Mouse (Mus musculus) left cerebral cortex, adult 18-20 months (tissue): ENCODE results near the gene Myrf. TPM values are rescaled to one million over a fixed set of nuclear protein-coding genes. Genes with fewer than 3 reads are reported as not detected.
A peak's percentile ranks its signal among the peaks of the same experiment; 100 is the strongest.

ENCODE experiments used
- DNase-seq, 2 experiments: peaks; one replicate each; pipeline ENCODE4 v3.0.0; 2021 to 2022; ENCODE audit warnings: low spot score in 2 of 2, mixed read lengths in 1 of 2
- total RNA-seq, 2 experiments: library from RNA; stranded (reverse); gene quantifications; 2 replicates each; pipeline ENCODE4 v1.2.3; 2021

Myrf gene
- total RNA-seq, 2 experiments from 2014 or later, result 14.1 to 17.2 TPM

DNA sequence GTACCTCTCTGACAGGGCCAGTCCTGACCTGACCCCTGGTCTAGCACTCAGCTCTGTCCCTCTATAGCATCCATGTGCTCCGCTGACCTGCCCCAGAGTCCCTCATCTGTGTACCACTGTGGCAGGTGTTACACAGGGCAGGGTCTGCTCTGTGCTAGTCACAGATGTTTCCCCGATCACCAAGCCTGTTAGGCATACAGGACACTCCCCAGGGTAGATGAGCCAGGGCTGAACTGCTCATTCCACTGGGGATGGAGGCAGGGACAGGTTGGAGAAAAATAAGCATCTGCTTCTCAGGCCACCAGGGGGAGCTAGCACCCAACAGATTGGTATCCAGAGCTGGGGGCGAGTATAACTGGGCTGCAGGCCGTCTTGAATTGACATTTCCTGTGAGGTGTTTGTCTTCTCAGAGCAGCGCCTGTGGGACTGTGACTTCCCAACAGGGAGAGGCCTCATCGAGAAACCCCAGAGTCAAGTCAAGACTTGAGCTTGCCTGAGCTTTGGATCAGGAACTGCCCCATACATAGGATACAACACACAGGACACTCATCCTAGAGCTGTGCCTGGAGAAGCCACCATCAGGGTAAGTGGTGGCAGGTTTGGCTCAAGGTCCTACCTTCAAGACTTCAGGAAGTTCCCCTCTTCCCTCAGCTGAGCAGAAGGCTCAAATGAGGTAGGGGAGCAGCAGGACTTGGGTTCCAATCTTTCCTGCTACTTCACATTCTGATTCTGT is 17.9 kb upstream of the Myrf start:
- DNase-seq, result peak; percentile 84 to 91

DNA sequence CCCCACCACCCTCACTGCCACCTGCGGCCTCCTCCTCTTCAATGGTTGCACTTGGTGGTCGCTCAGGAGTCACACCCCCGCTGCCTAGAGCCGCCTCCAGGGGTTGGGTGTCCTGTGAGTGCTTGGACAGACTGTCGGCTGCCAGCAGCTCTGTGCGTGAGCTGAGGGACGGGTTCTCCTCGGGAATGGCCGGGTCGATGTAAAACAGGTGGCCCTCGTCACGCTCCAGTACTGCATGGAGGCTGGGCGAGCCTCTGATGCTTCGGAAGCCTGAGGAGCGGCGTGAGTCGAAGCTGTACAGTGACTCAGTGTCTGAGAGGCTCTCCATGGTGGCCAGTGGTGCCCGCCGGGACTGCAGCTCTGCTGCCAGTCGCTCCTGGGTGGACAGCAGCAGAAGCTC is 7.6 kb upstream of the Myrf start:
- DNase-seq, result no peak

DNA sequence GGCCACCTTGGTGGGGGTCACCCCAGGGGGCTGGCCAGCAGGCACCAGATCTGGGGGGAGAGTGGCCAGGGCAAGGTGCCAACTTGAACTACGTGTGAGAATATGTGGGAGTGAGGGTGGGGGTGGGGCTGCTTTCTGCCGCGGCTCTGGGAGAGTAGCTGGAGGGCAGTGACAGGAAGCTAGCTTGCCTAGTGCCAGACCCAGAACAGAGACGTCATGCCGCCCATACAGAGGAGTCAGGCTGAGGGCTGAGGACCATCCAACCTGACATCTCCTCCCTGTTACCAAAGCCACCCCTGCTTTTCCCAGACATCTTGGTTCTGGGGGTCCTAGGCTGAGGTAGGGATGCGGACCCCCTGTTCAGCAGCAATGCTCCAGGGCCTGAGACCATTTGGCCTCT is 6.6 kb upstream of the Myrf start:
- DNase-seq, result no peak

DNA sequence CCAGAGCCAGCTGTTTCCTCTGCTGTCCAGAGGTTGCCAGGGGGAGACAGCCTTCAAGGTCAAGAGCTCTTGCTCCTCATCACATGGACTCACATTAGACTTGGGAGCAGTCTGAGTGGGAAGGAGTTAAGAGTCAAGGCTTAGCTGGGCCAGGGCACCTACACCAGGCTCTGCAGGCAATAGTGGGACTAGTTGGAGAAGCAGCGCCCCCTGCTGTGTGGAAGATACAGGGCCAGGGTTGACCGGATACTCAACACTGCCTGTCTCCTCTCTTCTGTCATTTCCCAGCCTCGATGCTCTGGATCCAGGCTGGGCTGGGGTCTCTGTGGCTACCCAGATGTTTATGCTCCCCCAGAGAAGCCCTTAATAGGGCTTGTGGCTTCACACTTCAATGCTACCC is 3.6 kb upstream of the Myrf start:
- DNase-seq, result peak; percentile 47 to 72

DNA sequence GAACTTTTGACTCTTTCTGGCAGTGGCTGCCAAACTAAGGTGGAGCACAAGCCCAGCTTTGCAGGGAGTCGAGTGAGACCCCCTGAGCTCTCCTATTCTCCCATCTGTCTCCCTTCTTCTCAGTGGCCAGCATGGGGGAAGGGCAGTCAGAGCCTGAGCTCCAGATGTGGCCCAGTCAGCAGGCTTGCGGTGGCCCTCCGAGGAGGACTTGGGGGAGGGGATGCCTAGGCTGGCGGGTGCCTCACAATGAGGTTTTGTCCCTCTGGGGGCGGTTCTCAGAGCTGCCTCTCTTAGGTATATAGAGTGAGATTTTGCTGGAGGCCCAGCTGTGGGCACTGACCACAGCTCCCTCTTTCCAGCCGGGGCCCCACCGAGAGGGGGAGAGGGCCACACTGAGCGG is 2.4 kb upstream of the Myrf start:
- DNase-seq, result peak in 1 of 2 experiments; percentile 19

DNA sequence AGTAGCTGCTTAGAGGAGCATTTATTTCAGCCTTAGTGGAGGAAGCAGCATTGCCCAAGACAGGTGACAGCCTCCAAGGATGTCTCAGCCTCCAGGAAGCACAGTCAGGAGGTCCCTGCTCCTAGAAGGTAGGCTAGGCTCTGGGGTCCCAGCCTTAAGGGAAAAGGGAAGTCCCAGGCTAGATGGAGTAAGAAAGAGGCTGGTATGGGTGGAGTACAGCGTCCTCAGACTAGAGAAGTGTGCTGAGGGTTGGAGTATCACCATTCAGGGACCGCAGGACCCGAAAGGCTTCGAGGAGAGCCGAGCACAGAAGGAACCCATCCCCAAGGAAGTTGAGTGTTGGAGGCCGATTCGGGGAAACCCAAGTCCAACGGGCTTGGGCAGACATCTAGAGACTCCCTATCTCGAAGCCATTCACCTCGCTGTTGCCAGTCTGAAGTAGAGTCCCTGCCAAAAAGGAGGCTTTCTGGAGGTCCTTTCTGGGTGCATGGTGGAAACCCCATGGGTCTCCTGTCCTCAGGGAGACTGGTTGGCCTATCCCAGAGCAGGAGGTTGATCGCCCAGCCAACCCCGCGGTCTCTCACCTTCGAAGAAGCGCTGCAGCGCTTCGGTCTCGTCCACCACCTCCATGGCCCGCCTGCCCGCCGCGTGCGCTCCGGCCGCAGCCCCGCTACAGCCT is 434 bp downstream of the Myrf start:
- DNase-seq, result no peak

DNA sequence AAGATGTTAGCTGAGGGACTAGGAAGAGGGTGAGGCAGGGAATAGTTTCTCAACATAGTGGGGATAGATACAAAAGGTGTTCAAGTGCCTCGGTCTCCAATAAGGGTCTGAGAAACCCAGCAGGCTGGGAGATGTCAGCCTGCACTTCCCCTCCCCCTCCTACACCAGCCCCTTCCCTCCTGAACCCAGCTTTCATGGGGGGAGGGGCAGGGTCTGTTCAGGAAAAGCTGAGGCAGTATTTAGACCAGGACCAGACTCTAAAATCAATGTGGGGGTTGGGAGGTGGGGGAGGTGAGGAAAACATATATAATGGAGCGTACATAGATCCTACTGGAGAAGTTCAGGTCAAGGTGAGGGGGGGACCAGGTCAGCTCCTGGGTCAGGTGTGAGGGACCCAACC is 1.1 kb downstream of the Myrf start:
- DNase-seq, result no peak

DNA sequence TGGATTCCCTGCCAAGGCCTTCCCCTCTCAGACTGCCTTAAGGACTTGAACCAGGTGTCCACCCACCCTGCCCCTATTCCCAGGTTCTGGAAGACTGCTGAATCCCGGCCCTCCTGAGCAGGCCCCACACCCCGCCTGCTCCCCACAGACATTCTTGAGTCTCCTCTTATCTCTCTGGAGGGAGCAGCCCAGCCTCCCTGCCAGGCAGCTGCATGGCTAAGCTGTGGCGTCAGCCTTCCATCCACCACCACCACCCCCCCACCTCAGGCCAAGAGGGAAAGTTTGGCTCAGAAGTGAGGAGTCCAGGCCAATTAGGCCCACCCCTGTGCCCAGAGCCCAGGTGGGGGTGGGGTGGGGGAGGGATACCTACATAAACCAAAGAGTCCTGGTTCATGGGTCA is 2.1 kb downstream of the Myrf start:
- DNase-seq, result no peak

DNA sequence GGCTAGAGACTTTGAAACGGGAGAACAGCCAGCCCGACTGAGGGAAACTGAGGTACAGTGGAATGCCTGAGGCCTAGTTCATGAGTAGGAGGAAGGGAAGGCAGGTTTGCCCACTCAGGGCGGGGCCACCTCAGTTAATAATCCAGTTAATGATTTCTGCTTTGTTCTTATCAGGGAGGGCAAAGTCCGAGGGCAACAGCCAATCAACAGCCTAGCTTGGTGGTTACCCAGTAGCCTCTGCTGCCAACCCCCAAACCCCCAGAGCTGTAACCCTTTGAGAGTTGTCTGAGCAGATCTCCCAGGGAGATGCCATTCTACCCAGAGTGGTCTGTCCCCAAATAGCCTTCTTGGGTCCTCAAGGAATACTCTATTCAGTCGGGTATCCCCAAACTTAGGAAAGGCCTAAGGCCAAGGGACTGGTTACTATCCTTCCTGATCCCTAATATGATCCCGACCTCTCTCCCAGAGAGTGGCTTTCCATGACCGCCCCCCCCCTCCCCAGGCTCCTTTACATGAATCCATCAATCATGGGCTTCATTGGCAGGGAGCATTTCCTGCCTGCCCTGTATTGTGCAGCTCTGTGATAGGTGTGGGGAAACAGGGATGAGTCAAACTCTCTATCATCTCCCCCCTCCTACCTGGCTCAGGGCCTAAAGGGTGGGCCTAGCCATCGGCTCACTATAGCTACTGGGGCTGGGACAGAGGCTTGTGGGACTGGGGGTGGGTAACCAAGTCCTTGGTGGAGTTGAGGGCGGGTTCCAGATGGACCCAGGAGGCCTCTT is 4.6 kb downstream of the Myrf start:
- no peak for DNase-seq

DNA sequence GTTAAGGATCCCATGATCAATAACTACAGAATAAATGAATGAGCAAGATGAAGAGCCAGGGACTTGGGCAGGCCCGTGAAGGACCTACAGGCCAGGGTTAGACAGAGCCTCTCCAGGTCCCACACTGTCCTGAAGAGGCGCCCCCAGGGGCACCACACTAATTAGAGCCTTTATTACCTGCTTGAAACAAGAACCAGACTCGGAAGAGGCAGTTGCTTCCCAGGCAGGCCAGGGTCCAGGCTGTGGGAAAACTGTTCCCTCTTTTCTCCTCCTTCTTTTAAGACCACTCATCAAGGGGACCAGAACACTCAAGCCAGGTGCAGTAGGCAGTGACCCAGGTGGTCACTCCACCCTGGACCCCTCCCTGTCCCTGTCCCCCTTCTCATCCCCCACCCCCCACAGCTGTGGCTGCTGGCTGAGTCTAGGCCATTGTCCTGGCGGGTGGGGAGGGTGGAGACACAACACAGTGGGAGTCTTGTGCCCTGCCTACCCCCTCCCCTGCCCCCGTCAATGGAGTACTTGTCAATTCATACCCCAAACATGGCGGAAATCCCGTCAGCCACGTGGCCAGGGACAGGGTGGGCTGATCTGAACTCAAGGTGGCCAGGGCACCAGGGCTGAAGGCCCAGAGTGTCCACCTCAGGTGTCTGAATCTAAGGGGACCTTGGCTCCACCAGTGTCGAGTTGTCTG is 8.1 kb downstream of the Myrf start:
- peak in 1 of 2 experiments; percentile 28 for DNase-seq

DNA sequence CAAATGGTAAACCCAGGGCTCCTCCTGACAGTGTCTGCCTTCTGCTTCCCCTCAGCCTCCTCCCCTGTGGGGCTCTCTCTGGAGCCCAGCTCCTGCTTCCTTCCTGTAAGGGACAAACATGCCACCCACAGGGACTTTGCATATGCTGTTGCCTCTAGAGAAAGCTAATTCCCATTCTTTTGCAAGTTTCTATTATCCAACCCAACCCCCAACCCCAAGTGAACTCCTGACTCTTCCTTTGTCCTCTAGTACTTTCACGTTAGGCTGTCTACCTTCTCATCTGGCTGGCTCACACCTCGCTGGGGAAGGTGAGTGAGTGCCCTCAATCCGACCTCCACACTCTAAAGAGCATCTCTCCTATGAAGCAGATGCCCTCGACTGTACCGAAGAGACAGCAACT is 8.7 kb downstream of the Myrf start:
- no peak for DNase-seq

DNA sequence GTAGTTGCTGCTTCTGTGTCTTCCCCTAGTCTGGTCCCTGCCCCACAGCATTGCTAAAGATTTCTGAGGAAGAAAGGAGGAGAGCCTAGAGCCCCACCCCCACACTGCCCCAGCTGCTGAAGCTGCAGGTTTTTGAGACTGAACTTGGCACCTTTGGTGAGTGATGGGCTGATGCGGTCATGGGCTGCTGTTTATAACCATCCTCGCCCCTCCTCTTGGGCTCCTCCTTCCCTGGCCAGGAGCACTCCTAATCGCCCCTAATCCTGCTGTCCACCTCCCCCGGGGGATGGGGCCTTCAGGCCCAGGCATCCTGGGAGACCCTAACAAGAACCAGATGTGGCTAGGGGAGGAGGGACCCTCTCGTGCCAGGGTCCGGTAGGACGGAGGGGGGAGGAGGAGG is 9.5 kb downstream of the Myrf start:
- DNase-seq, result no peak

DNA sequence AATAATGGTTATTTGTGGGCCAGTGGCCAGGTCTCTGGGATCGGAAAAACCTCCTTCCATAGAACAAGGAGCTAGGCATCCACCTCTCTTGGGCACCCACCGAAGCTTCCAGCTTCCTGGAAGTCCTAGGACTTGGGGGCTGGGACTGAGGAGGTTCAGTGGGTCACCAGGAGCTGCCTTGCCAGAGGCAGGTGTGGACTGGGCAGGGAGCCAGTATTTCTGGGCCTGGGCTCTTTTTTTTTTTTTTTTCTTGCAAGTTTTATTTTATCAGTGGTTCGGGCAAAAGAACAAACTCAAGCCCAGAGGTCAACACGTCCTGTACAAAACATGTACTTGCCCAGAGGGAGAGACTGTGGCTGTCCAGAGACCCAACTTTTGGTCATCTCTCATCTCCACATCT is 14.8 kb downstream of the Myrf start:
- DNase-seq, result no peak

DNA sequence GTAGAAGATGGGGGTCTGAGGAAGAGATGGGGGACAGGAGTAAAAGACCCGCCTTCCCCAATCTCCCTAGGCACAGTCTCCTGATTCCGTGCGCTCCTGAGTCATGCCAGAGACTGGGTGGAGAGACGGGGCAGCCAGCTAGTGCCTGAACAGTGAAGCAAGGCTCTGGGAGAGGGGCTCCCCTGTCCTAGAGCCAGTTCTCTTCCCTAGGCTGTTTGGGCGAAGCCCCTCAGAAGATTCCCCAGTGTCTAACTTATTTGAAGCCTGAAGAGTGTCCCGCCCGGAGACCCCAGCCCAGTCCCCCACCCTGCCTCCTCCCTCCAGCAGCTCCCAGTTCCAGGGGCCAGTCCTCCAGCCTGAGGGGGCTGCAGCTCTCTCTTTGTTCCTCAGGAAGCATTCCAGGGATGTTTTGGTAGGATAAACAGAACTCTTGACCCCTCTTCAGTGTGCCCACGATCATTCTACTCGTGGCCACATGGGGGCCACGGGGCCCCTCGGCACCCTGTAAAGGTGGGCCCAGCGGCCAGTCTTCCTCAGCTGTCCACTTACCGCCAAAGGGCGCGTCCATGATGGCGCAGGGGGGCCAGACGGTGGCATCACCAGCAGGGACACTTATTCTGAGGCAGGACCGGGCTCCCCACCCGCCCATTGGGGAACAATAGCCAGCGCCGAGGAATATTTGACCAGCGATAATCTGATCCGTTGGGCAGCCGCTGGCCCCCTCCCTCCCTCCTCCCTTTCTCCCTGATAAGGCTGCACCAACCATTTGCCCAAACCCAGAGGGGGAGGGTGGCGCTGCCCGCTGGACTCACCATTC is 15.7 kb downstream of the Myrf start:
- DNase-seq, result no peak

DNA sequence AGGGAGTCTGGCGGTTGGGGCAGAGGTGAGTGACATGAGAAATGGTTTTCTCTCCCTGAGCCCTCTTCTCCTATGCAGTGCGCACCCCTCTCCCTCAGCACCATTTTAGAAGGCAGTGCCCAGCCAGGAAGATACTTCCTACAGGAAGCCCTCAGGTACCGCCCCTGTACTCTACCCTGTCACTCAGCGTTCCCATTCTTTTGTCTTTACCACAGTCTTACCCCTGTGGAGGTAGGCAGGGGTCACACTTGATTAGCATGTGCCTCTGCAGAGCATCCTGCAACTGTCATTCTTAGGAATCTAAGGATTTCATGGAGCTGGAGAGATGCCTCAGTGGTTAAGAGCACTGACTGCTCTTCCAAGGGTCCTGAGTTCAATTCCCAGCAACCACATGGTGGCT is 17.0 kb downstream of the Myrf start:
- no peak for DNase-seq

DNA sequence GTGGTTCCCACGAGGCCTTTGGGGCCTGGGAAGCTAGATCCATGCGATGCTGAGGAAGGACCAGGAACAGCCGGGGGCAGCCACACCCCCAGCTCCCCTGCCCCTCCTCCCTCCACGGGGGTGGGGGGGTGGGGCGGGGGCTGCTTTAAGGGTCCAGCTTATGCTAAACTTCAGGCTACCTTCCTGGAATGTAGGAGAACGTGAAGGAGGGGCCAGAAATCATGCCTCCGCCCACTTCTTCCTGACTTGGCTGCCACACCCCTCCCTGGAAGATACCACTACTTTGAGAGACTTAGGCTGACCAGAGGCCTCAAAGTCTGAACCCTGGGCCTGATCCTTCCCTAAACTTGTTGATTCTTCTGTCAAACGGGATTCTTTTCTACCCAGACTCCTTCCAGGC is 17.9 kb downstream of the Myrf start:
- DNase-seq, result no peak

DNA sequence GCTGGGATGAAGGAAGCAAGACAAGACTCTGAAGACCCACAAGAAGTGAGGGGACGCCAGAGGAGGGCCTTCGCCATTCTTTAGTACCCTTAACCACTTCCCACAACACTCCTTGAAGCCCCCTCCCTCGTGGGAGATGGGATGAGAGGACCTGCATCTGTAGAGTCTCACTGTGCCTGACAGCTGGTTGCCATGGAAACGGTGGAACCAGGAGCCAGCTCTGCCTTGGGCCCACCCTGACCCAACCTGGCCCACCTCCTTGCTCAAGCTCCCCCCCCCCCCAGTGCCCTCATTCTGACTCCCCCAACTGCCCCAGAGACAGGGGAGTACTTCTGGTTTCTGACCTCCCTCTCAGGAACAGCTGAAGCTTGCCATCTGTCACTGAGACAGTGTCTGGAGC is 19.0 kb downstream of the Myrf start:
- DNase-seq, result no peak

DNA sequence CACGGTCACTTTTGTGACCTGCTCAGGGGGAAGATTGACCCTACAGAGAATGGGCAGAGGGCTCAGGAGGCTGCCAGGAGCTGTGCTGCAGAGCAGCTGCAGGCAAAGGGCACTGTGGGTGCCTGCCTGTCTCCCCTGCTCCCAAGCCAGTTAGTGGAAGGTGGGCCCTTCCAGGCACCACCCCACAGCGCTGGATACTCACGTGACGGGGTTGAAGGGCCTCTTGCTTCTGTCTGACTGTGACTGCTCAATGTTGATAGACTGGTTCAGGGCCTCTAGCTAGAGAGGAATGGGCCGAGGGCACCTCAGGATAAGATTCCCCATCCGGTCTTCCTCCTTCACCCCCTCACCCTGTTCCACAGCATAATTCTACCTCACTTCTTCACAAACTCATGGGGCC is 21.0 kb downstream of the Myrf start:
- no peak for DNase-seq

DNA sequence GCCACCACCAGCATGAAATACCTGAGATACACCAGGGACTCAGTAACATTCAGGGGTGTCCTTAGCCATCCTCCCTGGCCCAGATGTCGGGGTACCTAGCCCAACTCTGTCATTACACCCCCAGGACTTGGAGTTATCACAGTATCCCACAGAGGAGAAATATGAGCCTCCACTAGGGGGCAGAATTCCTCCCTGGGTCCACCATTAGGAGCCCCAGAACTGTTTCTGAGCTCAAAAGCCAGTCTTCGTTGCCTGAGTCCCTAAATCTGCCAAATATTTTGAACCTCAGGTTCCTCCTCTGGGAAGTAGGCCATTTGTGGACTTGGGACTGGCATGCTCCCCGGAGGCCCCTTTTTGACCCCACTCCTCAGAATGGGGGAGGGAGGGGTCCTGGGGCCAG is 21.4 kb downstream of the Myrf start:
- peak; percentile 51 to 78 for DNase-seq

DNA sequence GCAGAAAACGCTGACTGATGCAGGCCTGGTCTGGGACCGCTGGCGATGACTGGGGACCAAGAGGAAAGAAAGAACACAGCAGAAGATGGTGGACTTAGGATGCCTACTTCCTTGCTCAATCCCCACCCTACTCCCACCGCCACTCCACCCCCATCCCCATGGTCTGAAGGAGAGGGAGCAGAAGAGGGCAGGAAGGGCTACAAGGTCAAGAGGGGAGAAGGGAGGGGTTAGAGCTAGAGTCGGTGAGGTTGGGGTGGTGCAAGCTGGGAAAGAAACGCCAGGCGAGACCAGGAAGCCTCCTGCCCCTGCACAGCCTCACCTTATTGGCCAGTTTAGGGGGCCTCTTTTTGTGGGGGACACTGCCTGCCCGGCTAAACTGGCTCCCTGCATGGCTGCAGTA is 24.4 kb downstream of the Myrf start:
- no peak for DNase-seq
